Mouse (Mus musculus): ENCODE data around the gene Gria3. TPM values are rescaled to one million over a fixed set of nuclear protein-coding genes. Genes with fewer than 3 reads are reported as not detected.

The Gria3 gene
- polyA plus RNA-seq (2012; rRNA removed) = 0.05 and 0.25 TPM in 2 replicates

GRCm38 (mm10) chrX:41400058-41400904, at the start of gene Gria3:
Gria3 (plus strand) TSS chrX:41400854.

All from stomach, adult 2 months (tissue).